ENCODE assay signal across 9 mouse cellular contexts in genomic region chr12:56697011-56697740, GRCm38 (mm10). TPM values are rescaled to one million over a fixed set of nuclear protein-coding genes. Genes with fewer than 3 reads are reported as not detected.
DNase-seq lines count a peak whose midpoint lies in the region; ATAC-seq and TF ChIP-seq lines count a peak whose summit lies in the region.
"Had no signal": no experiment of that assay in that cellular context is flagged by ENCODE, and none has a peak within 500 bp of the region (broad histone marks: within the 10 kb centered on the region; RNA-seq: fewer than 3 reads in every experiment).

No protein-coding gene starts in this region.

- ATAC-seq in heart, embryonic 14.5 days (ENCODE audit: insufficient number of reproducible peaks, insufficient read depth, low FRiP score, low read depth) = no peak
- ATAC-seq in hindbrain, embryonic 11.5 days (ENCODE audit: low FRiP score) = no peak
- no peak for ATAC-seq in midbrain, embryonic 13.5 days

- H3K4me3 ChIP-seq in heart, embryonic 14.5 days (ENCODE audit: control insufficient read depth in 1 of 2, insufficient read depth in 1 of 2, low read depth in 1 of 2, low read length in 2 of 2) = peak overlapping the region; percentile 25 to 47
- H3K4me3 ChIP-seq in ES-E14 (ENCODE audit: insufficient read depth in 1 of 2, low read depth in 1 of 2, low read length in 2 of 2, poor library complexity in 1 of 2, severe bottlenecking in 1 of 2) = peak overlapping the region; percentile 41 to 50; a peak in 2 of 4 replicates
- peak overlapping the region; percentile 20 for H3K4me3 ChIP-seq in hindbrain, embryonic 11.5 days (ENCODE audit: low read depth, low read length)
- H3K4me3 ChIP-seq in midbrain, embryonic 13.5 days (replicated peaks) = no peak overlapping the region

- H3K36me3 ChIP-seq in heart, embryonic 14.5 days (ENCODE audit: control insufficient read depth, insufficient read depth, low read length) = no peaks in the 10 kb centered on the region
- H3K36me3 ChIP-seq in ES-E14 (ENCODE audit: control insufficient read depth, insufficient read depth, low read length, poor library complexity, severe bottlenecking) = no peaks in the 10 kb centered on the region
- no peaks in the 10 kb centered on the region for H3K36me3 ChIP-seq in hindbrain, embryonic 11.5 days (ENCODE audit: control insufficient read depth, insufficient read depth, low read length)
- H3K36me3 ChIP-seq in midbrain, embryonic 13.5 days = no peaks in the 10 kb centered on the region

- peaks cover 94% of the 10 kb centered on the region for H3K27me3 ChIP-seq in heart, embryonic 14.5 days (ENCODE audit: control insufficient read depth, insufficient read depth, low read length)
- peaks cover 91% of the 10 kb centered on the region for H3K27me3 ChIP-seq in hindbrain, embryonic 11.5 days (ENCODE audit: control insufficient read depth, insufficient read depth, low read length)
- H3K27me3 ChIP-seq in midbrain, embryonic 13.5 days = peaks cover 96% of the 10 kb centered on the region

- DNase-seq in heart, adult 18-20 months = no peak
- DNase-seq in ES-E14 (ENCODE audit: low read depth, low spot score) = no peak
- DNase-seq in hindbrain, embryonic 11.5 days (ENCODE audit: low spot score) = peak; percentile 52
- DNase-seq in adrenal gland, postnatal 36 days = no peak
- DNase-seq in thymus, postnatal 36 days = no peak
- DNase-seq in cerebellum, adult 18-20 months = no peak
- DNase-seq: cerebellum, adult 8-10 months had no signal

- 2% methylated on average over 36 of the region's 36 CpGs for WGBS in heart, embryonic 14.5 days
- WGBS in hindbrain, embryonic 11.5 days = under 1% methylated on average over 36 of the region's 36 CpGs
- under 1% methylated on average over 36 of the region's 36 CpGs for WGBS in midbrain, embryonic 13.5 days

- H3K4me1 ChIP-seq in heart, embryonic 14.5 days (ENCODE audit: control insufficient read depth in 2 of 2, insufficient read depth in 2 of 2, low read length in 2 of 2) = peaks cover 15 to 17% of the 10 kb centered on the region in 2 experiments; a peak in 3 of 4 replicates
- no peaks in the 10 kb centered on the region; a peak in 1 of 4 replicates for H3K4me1 ChIP-seq in ES-E14 (ENCODE audit: control insufficient read depth in 2 of 2, insufficient read depth in 2 of 2, low read length in 2 of 2, poor library complexity in 1 of 2)
- no peaks in the 10 kb centered on the region; the same call in 1 of the 2 replicates for H3K4me1 ChIP-seq in hindbrain, embryonic 11.5 days (replicated peaks; ENCODE audit: control insufficient read depth, insufficient read depth, low read length)
- peaks cover 19% of the 10 kb centered on the region for H3K4me1 ChIP-seq in midbrain, embryonic 13.5 days (replicated peaks)

- H3K27ac ChIP-seq in heart, embryonic 14.5 days (replicated peaks in 1 of 2; ENCODE audit: control insufficient read depth in 1 of 2, insufficient read depth in 1 of 2, low read depth in 2 of 2, low read length in 2 of 2) = no peak overlapping the region
- H3K27ac ChIP-seq in ES-E14 (ENCODE audit: insufficient read depth, low read depth, low read length, poor library complexity, severe bottlenecking) = no peak overlapping the region
- H3K27ac ChIP-seq in hindbrain, embryonic 11.5 days (ENCODE audit: low read depth, low read length) = no peak overlapping the region
- H3K27ac ChIP-seq in midbrain, embryonic 13.5 days = no peak overlapping the region

- H3K9me3 ChIP-seq in heart, embryonic 14.5 days (ENCODE audit: control insufficient read depth, low read length) = no peaks in the 10 kb centered on the region
- no peaks in the 10 kb centered on the region for H3K9me3 ChIP-seq in ES-E14 (ENCODE audit: control insufficient read depth, insufficient read depth, low read depth, low read length)
- no peaks in the 10 kb centered on the region for H3K9me3 ChIP-seq in hindbrain, embryonic 11.5 days (ENCODE audit: control insufficient read depth, low read length)
- H3K9me3 ChIP-seq in midbrain, embryonic 13.5 days = no peaks in the 10 kb centered on the region

- peak overlapping the region; percentile 78 for H3K4me2 ChIP-seq in heart, embryonic 14.5 days (ENCODE audit: low read length)
- peak overlapping the region; percentile 24 for H3K4me2 ChIP-seq in hindbrain, embryonic 11.5 days (replicated peaks; ENCODE audit: low read depth, low read length)
- peak overlapping the region; percentile 43 for H3K4me2 ChIP-seq in midbrain, embryonic 13.5 days (replicated peaks)

- in situ Hi-C loops in ES-E14 (cut with MboI; ENCODE audit: low sequenced_read_pairs in 2 of 2, unreplicated experiment in 2 of 2) = loop anchor here (5.0 to 25.0 kb wide), 6 partner anchors 82 to 1515 kb away; partner anchors contain the start of genes Nkx2-9 (in 2 of the 2), Foxa1 (in 1 of the 2), Nkx2-1 (in 1 of the 2) and Slc25a21 (in 1 of the 2)

- H3K9ac ChIP-seq in heart, embryonic 14.5 days (ENCODE audit: low read length) = no peak overlapping the region
- H3K9ac ChIP-seq in ES-E14 (ENCODE audit: insufficient read depth, low read depth, low read length, poor library complexity, severe bottlenecking) = no peak overlapping the region
- no peak overlapping the region for H3K9ac ChIP-seq in hindbrain, embryonic 11.5 days (ENCODE audit: low read depth, low read length)
- no peak overlapping the region for H3K9ac ChIP-seq in midbrain, embryonic 13.5 days (replicated peaks)

TF ChIP-seq in ES-E14, 5 proteins besides CTCF, POLR2A, EP300 and RAD21:
- TF ChIP-seq MAFK (IDR thresholded peaks at IDR 0.05; ENCODE audit: insufficient read depth, low read depth, low read length) (no peak), HCFC1 (IDR thresholded peaks at IDR 0.05; ENCODE audit: borderline replicate concordance, insufficient read depth, low read length) (no peak), ZC3H11A (IDR thresholded peaks at IDR 0.05; ENCODE audit: borderline replicate concordance, low read depth, low read length) (no peak), ZNF384 (IDR thresholded peaks at IDR 0.05; ENCODE audit: low read depth, low read length) (no peak), CHD2 (IDR thresholded peaks at IDR 0.05; ENCODE audit: low read depth, low read length) (no peak)

RNA-seq across cellular contexts. Expression of gene Pax9, which starts 5.6 kb away (rescaled TPM):
- polyA plus RNA-seq in heart, embryonic 14.5 days (2014; fragmentation: Nextera tagmentation; extraction: Ambion mirVana) = 0.04 TPM in 1 of 2 replicates, not detected in the other
- under 1 TPM; 0.07 to 0.64 TPM for total RNA-seq in heart, adult 18-20 months (2021)
- 0.11 and 0.22 TPM in 2 replicates for total RNA-seq in ES-E14 (2012; rRNA removed)
- polyA plus RNA-seq in hindbrain, embryonic 11.5 days (2014; fragmentation: Nextera tagmentation; extraction: Ambion mirVana) = 1.4 and 2.5 TPM in 2 replicates
- not detected in 2 replicates for polyA plus RNA-seq in midbrain, embryonic 13.5 days (2015; fragmentation: Nextera tagmentation; extraction: Ambion mirVana)
- under 1 TPM in 1 of 2 experiments, not detected in 1; 0.07 TPM for total RNA-seq in adrenal gland, postnatal 36 days (2021)

Comparison
In these comparisons a context has a peak if more than half of its experiments do, and no peak if none do; other contexts are left out.
1. H3K4me2 ChIP-seq: peak in every context shown above with its lines; median percentile 78 in heart, embryonic 14.5 days; 43 in midbrain, embryonic 13.5 days; 24 in hindbrain, embryonic 11.5 days.